Mouse (Mus musculus) kidney, adult 9 months (tissue): ENCODE data around the gene Parp3.

Experiments
- DNase-seq: peaks from one replicate; pipeline ENCODE4 v3.0.0; 2022

The Parp3 gene

GRCm38 (mm10) chr9:106421033-106421864, 55.5 kb downstream of the Parp3 start:
- DNase-seq: no peak

- no peak for DNase-seq
Observed at GRCm38 (mm10) chr9:106420608-106421007, 56.1 kb downstream of the Parp3 start.
